Mouse (Mus musculus): Measurements from ENCODE around the gene Gap43. TPM values are rescaled to one million over a fixed set of nuclear protein-coding genes. Genes with fewer than 3 reads are reported as not detected.

The Gap43 gene
- polyA plus RNA-seq, 1 experiment: not detected

- 2% methylated on average over 10 of the region's 10 CpGs for WGBS
- no peak overlapping the region for H3K27ac ChIP-seq (ENCODE audit: insufficient read depth, low read depth, low read length)
Measured at GRCm38 (mm10) chr16:42339512-42339911, 939 bp downstream of the Gap43 start.

DNA sequence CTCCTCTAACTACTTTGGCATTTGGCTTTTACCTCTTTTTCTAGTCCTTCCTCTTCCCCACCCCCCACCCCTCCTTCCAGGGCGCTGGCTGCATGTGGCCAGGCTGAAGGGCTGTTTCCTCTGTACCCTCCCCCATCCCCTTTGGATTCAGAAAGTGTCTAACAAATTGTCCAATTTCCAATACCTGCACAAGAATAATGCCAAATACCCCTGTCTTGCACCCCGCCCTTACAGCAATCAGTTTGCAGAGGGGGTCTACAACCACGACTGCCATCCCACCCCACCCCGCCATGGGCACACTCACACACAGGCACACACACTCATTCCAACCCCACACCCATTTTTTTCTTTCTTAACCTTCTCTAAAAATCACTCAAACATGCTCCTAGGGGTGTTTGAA is 1.5 kb downstream of the Gap43 start:
- Histone ChIP-seq H3K27ac (ENCODE audit: insufficient read depth, low read depth, low read length) (no peak overlapping the region), H3K4me3 (ENCODE audit: insufficient read depth, low read depth, low read length) (peak overlapping the region; percentile 30), H3K4me1 (ENCODE audit: control insufficient read depth, insufficient read depth, low read length) (no peaks in the 10 kb centered on the region)
- TF ChIP-seq POLR2A (IDR thresholded peaks at IDR 0.05; ENCODE audit: insufficient read depth, low read depth, low read length) (no peak), CTCF (IDR thresholded peaks at IDR 0.05; ENCODE audit: insufficient read depth, low read depth, low read length) (no peak)
- WGBS: 6% methylated on average over 4 of the region's 4 CpGs

More at GRCm38 (mm10) chr16:42339512-42339911, 939 bp downstream of the Gap43 start:
- H3K4me3 ChIP-seq (ENCODE audit: insufficient read depth, low read depth, low read length): peak overlapping the region; percentile 47
- no peak for TF ChIP-seq POLR2A (IDR thresholded peaks at IDR 0.05; ENCODE audit: insufficient read depth, low read depth, low read length)
- no peak for TF ChIP-seq CTCF (IDR thresholded peaks at IDR 0.05; ENCODE audit: insufficient read depth, low read depth, low read length)
- H3K4me1 ChIP-seq (ENCODE audit: control insufficient read depth, insufficient read depth, low read length): no peaks in the 10 kb centered on the region

DNA sequence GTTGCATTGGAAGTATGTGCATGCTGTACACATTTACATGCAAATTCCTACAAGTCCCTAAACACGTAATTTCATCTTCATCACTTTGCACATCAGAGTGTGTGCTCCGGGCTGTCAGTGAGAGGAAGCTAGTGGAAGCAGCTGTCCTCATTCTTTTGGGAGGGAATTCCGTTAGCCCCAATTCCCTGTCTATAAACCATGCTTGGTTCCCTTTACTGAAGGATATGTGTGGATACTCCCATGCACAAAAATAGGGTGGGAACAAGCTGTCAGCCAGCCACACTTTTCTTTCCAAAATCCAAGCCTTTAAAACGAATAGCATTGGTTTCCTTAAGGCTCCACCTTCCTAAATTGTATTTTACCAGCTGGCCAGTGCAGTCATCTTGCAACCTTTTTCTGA is 2.1 kb downstream of the Gap43 start:
- WGBS: 28% methylated on average over 4 of the region's 4 CpGs
- H3K27ac ChIP-seq (ENCODE audit: insufficient read depth, low read depth, low read length): no peak overlapping the region
- TF ChIP-seq POLR2A (IDR thresholded peaks at IDR 0.05; ENCODE audit: insufficient read depth, low read depth, low read length): no peak
- TF ChIP-seq CTCF (IDR thresholded peaks at IDR 0.05; ENCODE audit: insufficient read depth, low read depth, low read length): no peak
- H3K4me1 ChIP-seq (ENCODE audit: control insufficient read depth, insufficient read depth, low read length): no peaks in the 10 kb centered on the region
- no peak overlapping the region for H3K4me3 ChIP-seq (ENCODE audit: insufficient read depth, low read depth, low read length)

DNA sequence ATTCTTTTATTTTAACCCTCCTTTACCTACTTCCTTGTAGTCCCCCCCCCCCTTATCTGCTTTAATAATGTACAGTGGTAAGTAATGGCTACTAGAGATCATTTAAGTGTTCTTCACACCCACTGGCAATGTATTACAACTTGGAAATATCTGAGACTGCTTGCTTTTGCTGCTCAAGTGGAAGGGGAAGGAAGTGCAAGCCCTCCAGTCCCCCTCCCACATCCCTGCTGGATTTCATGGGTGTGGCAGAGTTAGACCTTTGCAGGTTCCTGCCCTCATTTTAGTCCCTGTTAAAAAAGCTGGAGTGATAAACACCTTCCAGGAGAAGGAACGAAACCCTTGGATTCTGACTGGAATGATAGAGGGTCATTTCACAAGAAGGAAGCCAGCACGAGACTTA is 2.8 kb downstream of the Gap43 start:
- no peak for TF ChIP-seq CTCF (IDR thresholded peaks at IDR 0.05; ENCODE audit: insufficient read depth, low read depth, low read length)
- no peak for TF ChIP-seq POLR2A (IDR thresholded peaks at IDR 0.05; ENCODE audit: insufficient read depth, low read depth, low read length)
- no peak overlapping the region for H3K27ac ChIP-seq (ENCODE audit: insufficient read depth, low read depth, low read length)
- no peak overlapping the region for H3K4me3 ChIP-seq (ENCODE audit: insufficient read depth, low read depth, low read length)
- no peaks in the 10 kb centered on the region for H3K4me1 ChIP-seq (ENCODE audit: control insufficient read depth, insufficient read depth, low read length)
- 78% methylated on average over 2 of the region's 2 CpGs for WGBS

DNA sequence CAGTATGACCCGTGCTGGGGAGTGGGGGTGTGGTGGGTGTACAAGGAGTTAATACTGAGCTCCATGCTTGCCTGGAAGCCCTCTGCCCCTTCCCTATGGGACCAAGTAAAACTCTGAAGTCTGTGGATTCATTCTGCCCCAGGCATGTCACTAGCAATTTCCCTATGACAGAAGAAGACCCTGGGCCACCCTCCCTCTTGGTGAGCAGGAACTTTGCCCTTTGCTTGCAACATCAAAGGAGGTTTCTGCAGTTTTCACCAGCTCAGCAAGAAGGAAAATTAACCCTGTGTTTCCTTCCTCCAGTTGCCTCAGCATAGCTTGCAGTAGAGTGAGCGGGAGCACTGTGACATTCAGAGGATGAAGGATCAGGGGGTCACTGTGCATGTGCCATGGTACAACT is 3.8 kb downstream of the Gap43 start:
- WGBS: 75% methylated on average over 2 of the region's 2 CpGs
- TF ChIP-seq CTCF (IDR thresholded peaks at IDR 0.05; ENCODE audit: insufficient read depth, low read depth, low read length) (no peak), POLR2A (IDR thresholded peaks at IDR 0.05; ENCODE audit: insufficient read depth, low read depth, low read length) (no peak)
- 0 out of 2 replicates have a peak, but pooled peaks cover 3% of the 10 kb centered on the region for H3K4me1 ChIP-seq (ENCODE audit: control insufficient read depth, insufficient read depth, low read length)
- no peak overlapping the region for H3K27ac ChIP-seq (ENCODE audit: insufficient read depth, low read depth, low read length)
- no peak overlapping the region for H3K4me3 ChIP-seq (ENCODE audit: insufficient read depth, low read depth, low read length)

DNA sequence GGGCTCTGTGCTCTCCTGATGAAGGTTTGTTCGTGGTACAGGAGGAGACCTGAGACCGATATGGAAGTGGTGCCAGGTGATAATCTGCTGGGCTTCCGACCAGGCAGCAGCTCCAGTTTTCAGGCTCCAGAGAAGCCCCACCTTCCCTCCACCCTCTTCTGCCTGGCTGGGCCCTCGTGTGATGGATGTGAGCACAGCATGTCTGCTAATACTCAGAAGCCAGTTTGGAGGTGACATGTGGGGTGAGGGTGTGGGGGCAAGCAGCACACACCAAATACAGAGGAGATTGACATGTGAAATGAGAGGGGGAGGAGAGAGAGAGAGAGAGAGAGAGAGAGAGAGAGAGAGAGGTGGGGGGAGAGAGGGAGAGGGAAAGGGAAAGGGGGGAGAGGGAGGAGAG is 8.1 kb downstream of the Gap43 start:
- no peak for TF ChIP-seq POLR2A (IDR thresholded peaks at IDR 0.05; ENCODE audit: insufficient read depth, low read depth, low read length)
- no peak for TF ChIP-seq CTCF (IDR thresholded peaks at IDR 0.05; ENCODE audit: insufficient read depth, low read depth, low read length)
- WGBS: 71% methylated on average over 4 of the region's 4 CpGs
- H3K4me1 ChIP-seq (ENCODE audit: control insufficient read depth, insufficient read depth, low read length): 0 out of 2 replicates have a peak, but pooled peaks cover 3% of the 10 kb centered on the region
- no peak overlapping the region for H3K4me3 ChIP-seq (ENCODE audit: insufficient read depth, low read depth, low read length)
- no peak overlapping the region for H3K27ac ChIP-seq (ENCODE audit: insufficient read depth, low read depth, low read length)

DNA sequence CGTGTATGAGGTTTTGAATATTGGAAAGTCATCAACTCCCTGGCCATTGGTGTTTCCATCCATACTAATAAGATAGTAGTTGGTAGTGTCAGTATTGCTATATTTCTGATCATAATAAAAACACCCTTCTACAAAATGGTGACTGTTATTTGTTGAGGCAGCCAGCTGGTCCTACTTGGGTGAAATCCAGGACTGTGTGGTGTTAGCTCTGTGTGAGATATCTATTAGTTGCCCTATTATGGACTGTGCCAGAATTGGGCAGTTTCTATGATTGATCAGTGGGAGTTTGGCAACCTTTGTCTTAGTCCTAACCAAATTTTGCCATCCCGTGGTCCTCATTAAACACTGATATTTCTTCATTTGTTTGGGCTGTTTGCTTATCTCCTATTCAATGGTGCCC is 14.3 kb downstream of the Gap43 start:
- Histone ChIP-seq H3K4me3 (ENCODE audit: insufficient read depth, low read depth, low read length) (no peak overlapping the region), H3K4me1 (ENCODE audit: control insufficient read depth, insufficient read depth, low read length) (no peaks in the 10 kb centered on the region), H3K27ac (ENCODE audit: insufficient read depth, low read depth, low read length) (no peak overlapping the region)
- WGBS: 69% methylated on average over 2 of the region's 2 CpGs
- TF ChIP-seq POLR2A (IDR thresholded peaks at IDR 0.05; ENCODE audit: insufficient read depth, low read depth, low read length): no peak
- TF ChIP-seq CTCF (IDR thresholded peaks at IDR 0.05; ENCODE audit: insufficient read depth, low read depth, low read length): no peak

- TF ChIP-seq POLR2A (IDR thresholded peaks at IDR 0.05; ENCODE audit: insufficient read depth, low read depth, low read length) (no peak), CTCF (IDR thresholded peaks at IDR 0.05; ENCODE audit: insufficient read depth, low read depth, low read length) (no peak)
- Histone ChIP-seq H3K27ac (ENCODE audit: insufficient read depth, low read depth, low read length) (no peak overlapping the region), H3K4me1 (ENCODE audit: control insufficient read depth, insufficient read depth, low read length) (no peaks in the 10 kb centered on the region), H3K4me3 (ENCODE audit: insufficient read depth, low read depth, low read length) (no peak overlapping the region)
Measured at GRCm38 (mm10) chr16:42325536-42325935, 14.9 kb downstream of the Gap43 start.

DNA sequence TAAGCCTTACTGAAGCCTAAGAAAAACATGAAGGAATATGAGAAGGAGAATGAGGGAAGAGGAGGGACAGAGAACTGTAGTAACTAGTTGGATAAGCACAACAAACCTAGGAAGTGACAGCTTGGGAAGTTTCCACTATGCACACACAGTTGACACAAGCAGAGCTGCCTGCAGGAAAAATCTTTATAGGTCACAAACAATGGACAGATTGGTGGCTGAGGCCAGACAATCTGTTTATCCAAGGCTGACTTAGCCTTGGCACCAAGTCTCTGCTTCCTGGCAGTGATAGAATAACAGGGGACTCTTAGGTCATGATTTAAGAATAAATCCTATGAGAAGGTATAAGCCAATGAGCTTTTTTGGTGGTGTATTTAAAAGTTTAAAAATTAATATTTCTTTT is 20.6 kb downstream of the Gap43 start:
- H3K4me1 ChIP-seq (ENCODE audit: control insufficient read depth, insufficient read depth, low read length): no peaks in the 10 kb centered on the region
- no peak for TF ChIP-seq POLR2A (IDR thresholded peaks at IDR 0.05; ENCODE audit: insufficient read depth, low read depth, low read length)
- TF ChIP-seq CTCF (IDR thresholded peaks at IDR 0.05; ENCODE audit: insufficient read depth, low read depth, low read length): no peak
- H3K4me3 ChIP-seq (ENCODE audit: insufficient read depth, low read depth, low read length): no peak overlapping the region
- H3K27ac ChIP-seq (ENCODE audit: insufficient read depth, low read depth, low read length): no peak overlapping the region

DNA sequence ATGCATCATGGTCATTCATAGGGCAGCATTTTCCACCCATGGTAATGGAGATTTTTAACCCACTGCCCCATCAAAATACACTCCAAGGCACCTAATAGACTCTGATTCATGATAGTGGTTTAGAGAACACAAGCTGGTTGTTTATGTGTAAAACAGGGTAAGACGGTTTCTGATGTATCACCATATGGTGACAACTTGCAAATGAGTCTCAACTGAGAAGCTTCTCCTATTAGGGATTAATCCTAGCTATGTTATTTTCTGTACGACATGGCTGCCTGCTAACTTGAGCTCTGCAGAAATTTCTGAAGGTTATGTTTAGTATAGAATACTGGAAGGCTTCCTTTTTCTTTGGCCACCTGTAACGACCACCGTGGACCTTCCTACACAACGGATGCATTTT is 21.1 kb downstream of the Gap43 start:
- Histone ChIP-seq H3K27ac (ENCODE audit: insufficient read depth, low read depth, low read length) (no peak overlapping the region), H3K4me3 (ENCODE audit: insufficient read depth, low read depth, low read length) (no peak overlapping the region), H3K4me1 (ENCODE audit: control insufficient read depth, insufficient read depth, low read length) (no peaks in the 10 kb centered on the region)
- 85% methylated on average over 5 of the region's 5 CpGs for WGBS
- TF ChIP-seq CTCF (IDR thresholded peaks at IDR 0.05; ENCODE audit: insufficient read depth, low read depth, low read length) (no peak), POLR2A (IDR thresholded peaks at IDR 0.05; ENCODE audit: insufficient read depth, low read depth, low read length) (no peak)
